Mouse (Mus musculus) E14TG2a.4 (cell line): Measurements from ENCODE around the gene Srsf12.

Experiments used
- H3K27me3 ChIP-seq: 2 replicates; pipeline ENCODE4 v1.6.1; 2014; ENCODE audit warnings: low read length, control low read depth; ENCODE audit not compliant: insufficient read depth
- H3K36me3 ChIP-seq: 2 replicates; pipeline ENCODE4 v1.6.1; 2014; ENCODE audit warnings: low read length, control low read depth; ENCODE audit not compliant: insufficient read depth
- H3K4me1 ChIP-seq: replicated peaks from 2 replicates; pipeline ENCODE4 v1.6.1; 2014; ENCODE audit warnings: low read depth, low read length, control low read depth
- H3K4me3 ChIP-seq: replicated peaks from 2 replicates; pipeline ENCODE4 v1.5.1; 2014; ENCODE audit warnings: mild to moderate bottlenecking, low read length
- H3K9me3 ChIP-seq: 2 replicates; pipeline ENCODE4 v1.6.1; 2014; ENCODE audit warnings: low read length, control low read depth
- CTCF ChIP-seq: conservative IDR thresholded peaks from 2 replicates; pipeline ENCODE4 v1.5.1; 2014; ENCODE audit warnings: low read length
- NANOG ChIP-seq: IDR thresholded peaks from 2 replicates; pipeline ENCODE4 v1.6.1; 2014; ENCODE audit warnings: borderline replicate concordance, low read length, mixed read lengths
- POU5F1 ChIP-seq: IDR thresholded peaks from 2 replicates; pipeline ENCODE4 v1.6.1; 2014; ENCODE audit warnings: low read length, borderline replicate concordance

Srsf12 gene

GRCm38 (mm10) chr4:33221847-33222246 lies 13.1 kb downstream of the Srsf12 start:
- H3K27me3 ChIP-seq, result peaks cover 3% of the 10 kb centered on the region; the same call in 1 of the 2 replicates
- no peak for TF ChIP-seq NANOG
- TF ChIP-seq POU5F1, result no peak
- TF ChIP-seq CTCF, result no peak
- H3K36me3 ChIP-seq, result no peaks in the 10 kb centered on the region
- H3K4me3 ChIP-seq, result no peak overlapping the region
- no peaks in the 10 kb centered on the region for H3K9me3 ChIP-seq
- H3K4me1 ChIP-seq, result peaks cover 8% of the 10 kb centered on the region

- Histone ChIP-seq H3K36me3 (no peaks in the 10 kb centered on the region), H3K9me3 (no peaks in the 10 kb centered on the region), H3K4me1 (peaks cover 8% of the 10 kb centered on the region), H3K27me3 (peaks cover 11% of the 10 kb centered on the region), H3K4me3 (no peak overlapping the region)
- TF ChIP-seq POU5F1, result no peak
- no peak for TF ChIP-seq CTCF
- TF ChIP-seq NANOG, result no peak
Observed at GRCm38 (mm10) chr4:33224003-33224675, 15.3 kb downstream of the Srsf12 start.

- Histone ChIP-seq H3K4me1 (peaks cover 8% of the 10 kb centered on the region), H3K36me3 (no peaks in the 10 kb centered on the region), H3K27me3 (peaks cover 20% of the 10 kb centered on the region), H3K9me3 (no peaks in the 10 kb centered on the region), H3K4me3 (no peak overlapping the region)
- no peak for TF ChIP-seq CTCF
- TF ChIP-seq POU5F1, result no peak
- TF ChIP-seq NANOG, result no peak
Observed at GRCm38 (mm10) chr4:33227164-33227563, 18.4 kb downstream of the Srsf12 start.

- Histone ChIP-seq H3K4me3 (no peak overlapping the region), H3K36me3 (no peaks in the 10 kb centered on the region), H3K9me3 (no peaks in the 10 kb centered on the region), H3K4me1 (peaks cover 5% of the 10 kb centered on the region), H3K27me3 (peaks cover 20% of the 10 kb centered on the region)
- TF ChIP-seq CTCF, result no peak
- no peak for TF ChIP-seq POU5F1
- TF ChIP-seq NANOG, result no peak
Observed at GRCm38 (mm10) chr4:33229639-33230038, 20.8 kb downstream of the Srsf12 start.

- Histone ChIP-seq H3K36me3 (no peaks in the 10 kb centered on the region), H3K27me3 (peaks cover 19% of the 10 kb centered on the region), H3K4me3 (no peak overlapping the region), H3K4me1 (peaks cover 3% of the 10 kb centered on the region; the same call in 1 of the 2 replicates), H3K9me3 (no peaks in the 10 kb centered on the region)
- TF ChIP-seq POU5F1, result no peak
- TF ChIP-seq CTCF, result no peak
- TF ChIP-seq NANOG, result no peak
Observed at GRCm38 (mm10) chr4:33230881-33231280, 22.1 kb downstream of the Srsf12 start.

- peaks cover 42% of the 10 kb centered on the region for H3K36me3 ChIP-seq
- H3K9me3 ChIP-seq, result no peaks in the 10 kb centered on the region
- no peaks in the 10 kb centered on the region for H3K27me3 ChIP-seq
- no peak for TF ChIP-seq POU5F1
- no peak for TF ChIP-seq NANOG
- TF ChIP-seq CTCF, result no peak
- no peak overlapping the region for H3K4me3 ChIP-seq
- H3K4me1 ChIP-seq, result peaks cover 30% of the 10 kb centered on the region
Observed at GRCm38 (mm10) chr4:33242536-33242935, 33.7 kb downstream of the Srsf12 start.

- H3K36me3 ChIP-seq, result peaks cover 42% of the 10 kb centered on the region
- no peak overlapping the region for H3K4me3 ChIP-seq
- no peak for TF ChIP-seq CTCF
- TF ChIP-seq NANOG, result no peak
- no peak for TF ChIP-seq POU5F1
- H3K27me3 ChIP-seq, result no peaks in the 10 kb centered on the region
- peaks cover 30% of the 10 kb centered on the region for H3K4me1 ChIP-seq
- H3K9me3 ChIP-seq, result no peaks in the 10 kb centered on the region
Observed at GRCm38 (mm10) chr4:33243016-33243758, 34.4 kb downstream of the Srsf12 start.

GRCm38 (mm10) chr4:33243921-33244320 lies 35.1 kb downstream of the Srsf12 start:
- H3K36me3 ChIP-seq, result peaks cover 42% of the 10 kb centered on the region
- TF ChIP-seq POU5F1, result no peak
- TF ChIP-seq NANOG, result no peak
- TF ChIP-seq CTCF, result no peak
- H3K4me1 ChIP-seq, result peaks cover 32% of the 10 kb centered on the region
- no peak overlapping the region for H3K4me3 ChIP-seq
- no peaks in the 10 kb centered on the region for H3K27me3 ChIP-seq
- H3K9me3 ChIP-seq, result no peaks in the 10 kb centered on the region
